14 mouse cellular contexts compared by ENCODE assay signal in genomic region chr14:30674947-30675346, GRCm38 (mm10). TPM values are rescaled to one million over a fixed set of nuclear protein-coding genes. Genes with fewer than 3 reads are reported as not detected.
DNase-seq lines count a peak whose midpoint lies in the region; ATAC-seq and TF ChIP-seq lines count a peak whose summit lies in the region.
"Had no signal": no experiment of that assay in that cellular context is flagged by ENCODE, and none has a peak within 500 bp of the region (broad histone marks: within the 10 kb centered on the region; RNA-seq: fewer than 3 reads in every experiment).

No protein-coding gene starts in this region.

- H3K9me3 ChIP-seq in liver, postnatal 0 days (ENCODE audit: low read length): no peaks in the 10 kb centered on the region
- H3K9me3 ChIP-seq in forebrain, embryonic 11.5 days (ENCODE audit: control insufficient read depth, low read length): no peaks in the 10 kb centered on the region
- H3K9me3 ChIP-seq: embryonic facial prominence, embryonic 15.5 days; heart, embryonic 15.5 days; limb, embryonic 13.5 days had no signal

- no peak for TF ChIP-seq EP300 in liver, postnatal 0 days (IDR thresholded peaks at IDR 0.05; ENCODE audit: low read depth)

- H3K9ac ChIP-seq in liver, postnatal 0 days (replicated peaks): no peak overlapping the region
- H3K9ac ChIP-seq in forebrain, embryonic 11.5 days (ENCODE audit: low read length): no peak overlapping the region
- H3K9ac ChIP-seq: embryonic facial prominence, embryonic 15.5 days; heart, embryonic 15.5 days; limb, embryonic 13.5 days had no signal

- H3K27me3 ChIP-seq in liver, postnatal 0 days (ENCODE audit: insufficient read depth, low read length): no peaks in the 10 kb centered on the region
- H3K27me3 ChIP-seq in forebrain, embryonic 11.5 days (ENCODE audit: control insufficient read depth, insufficient read depth, low read length): no peaks in the 10 kb centered on the region
- H3K27me3 ChIP-seq: embryonic facial prominence, embryonic 15.5 days; heart, embryonic 15.5 days; limb, embryonic 13.5 days had no signal

- 46% methylated on average over 6 of the region's 6 CpGs for WGBS in liver, postnatal 0 days (ENCODE audit: insufficient replicate concordance)
- whole genome bisulfite sequencing in forebrain, embryonic 11.5 days: 65% methylated on average over 6 of the region's 6 CpGs

- H3K4me1 ChIP-seq in liver, postnatal 0 days (ENCODE audit: insufficient read depth): no peaks in the 10 kb centered on the region; the same call in 1 of the 2 replicates
- no peaks in the 10 kb centered on the region for H3K4me1 ChIP-seq in forebrain, embryonic 11.5 days (replicated peaks; ENCODE audit: control insufficient read depth, insufficient read depth, low read length)
- H3K4me1 ChIP-seq: embryonic facial prominence, embryonic 15.5 days; limb, embryonic 13.5 days had no signal

- peak; percentile 80 for ATAC-seq in CD4-positive, CD25-positive, alpha-beta regulatory T cell, adult 4 months
- peak; percentile 68 for ATAC-seq in liver, postnatal 0 days
- no peak for ATAC-seq in forebrain, embryonic 11.5 days (replicated peaks; ENCODE audit: low FRiP score)

- no peak for TF ChIP-seq CTCF in liver, postnatal 0 days (IDR thresholded peaks at IDR 0.05; ENCODE audit: low read depth)

- peak; percentile 42 for DNase-seq in c-Kit-positive CD71-positive TER-119-positive erythroid progenitor cells, embryonic 14.5 days (ENCODE audit: low spot score)
- DNase-seq in liver, postnatal 0 days: peak; percentile 36
- DNase-seq in naive thymus-derived CD4-positive, alpha-beta T cell, adult 2 months (ENCODE audit: low read depth): peak; percentile 77
- DNase-seq in right cerebral cortex, postnatal 36 days (ENCODE audit: low spot score in 2 of 2): no peak
- DNase-seq in frontal cortex, postnatal 14 days (ENCODE audit: low spot score in 2 of 2): no peak
- DNase-seq in forebrain, embryonic 11.5 days (ENCODE audit: low spot score): no peak
- no peak for DNase-seq in cerebellum, postnatal 10 days
- DNase-seq: adrenal gland, adult 2 months; cerebellum, adult 11-12 months; kidney, adult 8-10 months had no signal

- no peak overlapping the region for H3K4me3 ChIP-seq in liver, postnatal 0 days (ENCODE audit: low read depth, low read length)
- H3K4me3 ChIP-seq in forebrain, embryonic 11.5 days (ENCODE audit: low read depth, low read length): no peak overlapping the region
- H3K4me3 ChIP-seq: embryonic facial prominence, embryonic 15.5 days; heart, embryonic 15.5 days; limb, embryonic 13.5 days had no signal

- peaks cover 35% of the 10 kb centered on the region for H3K36me3 ChIP-seq in liver, postnatal 0 days (replicated peaks; ENCODE audit: insufficient read depth, low read length)
- no peaks in the 10 kb centered on the region for H3K36me3 ChIP-seq in forebrain, embryonic 11.5 days (ENCODE audit: control insufficient read depth, insufficient read depth, low read length)

- no peak overlapping the region for H3K4me2 ChIP-seq in liver, postnatal 0 days (ENCODE audit: low read depth, low read length)
- H3K4me2 ChIP-seq in forebrain, embryonic 11.5 days (ENCODE audit: low read depth, low read length, severe bottlenecking): no peak overlapping the region
- H3K4me2 ChIP-seq: embryonic facial prominence, embryonic 15.5 days; heart, embryonic 15.5 days; limb, embryonic 13.5 days had no signal

- H3K27ac ChIP-seq in liver, postnatal 0 days (ENCODE audit: low read depth): no peak overlapping the region
- H3K27ac ChIP-seq in forebrain, embryonic 11.5 days (ENCODE audit: low read depth, low read length): no peak overlapping the region
- H3K27ac ChIP-seq: embryonic facial prominence, embryonic 15.5 days; heart, embryonic 15.5 days; limb, embryonic 13.5 days had no signal

RNA-seq across cellular contexts. Expression of gene Rft1, which starts 20.8 kb away (rescaled TPM):
- 10 to 100 TPM; 12.8 to 20.0 TPM for polyA plus RNA-seq in CD4-positive, CD25-positive, alpha-beta regulatory T cell, adult 4 months (2017; shearing (Covaris generic))
- 6.6 and 7.0 TPM in 2 replicates for polyA plus RNA-seq in liver, postnatal 0 days (2015; fragmentation: Nextera tagmentation; extraction: Ambion mirVana)
- 11.3 and 11.4 TPM in 2 replicates for polyA plus RNA-seq in forebrain, embryonic 11.5 days (2014; fragmentation: Nextera tagmentation; extraction: Ambion mirVana)

RNA-seq across cellular contexts. Expression of gene Sfmbt1, which starts 39.7 kb away (rescaled TPM):
- 10 to 100 TPM; 10.8 to 12.6 TPM for polyA plus RNA-seq in CD4-positive, CD25-positive, alpha-beta regulatory T cell, adult 4 months (2017; shearing (Covaris generic))
- polyA plus RNA-seq in liver, postnatal 0 days (2015; fragmentation: Nextera tagmentation; extraction: Ambion mirVana): 15.0 and 15.8 TPM in 2 replicates
- polyA plus RNA-seq in forebrain, embryonic 11.5 days (2014; fragmentation: Nextera tagmentation; extraction: Ambion mirVana): 27.1 and 29.2 TPM in 2 replicates

RNA-seq across cellular contexts. Expression of gene Prkcd, which starts 48.9 kb away (rescaled TPM):
- 10 to 100 TPM; 32.5 to 37.2 TPM for polyA plus RNA-seq in CD4-positive, CD25-positive, alpha-beta regulatory T cell, adult 4 months (2017; shearing (Covaris generic))
- 16.7 and 17.8 TPM in 2 replicates for polyA plus RNA-seq in liver, postnatal 0 days (2015; fragmentation: Nextera tagmentation; extraction: Ambion mirVana)
- polyA plus RNA-seq in forebrain, embryonic 11.5 days (2014; fragmentation: Nextera tagmentation; extraction: Ambion mirVana): 26.2 and 26.8 TPM in 2 replicates

Comparison
In these comparisons a context has a peak if more than half of its experiments do, and no peak if none do; other contexts are left out.
1. DNase-seq: peak in c-Kit-positive CD71-positive TER-119-positive erythroid progenitor cells, embryonic 14.5 days (single experiment), liver, postnatal 0 days (single experiment) and naive thymus-derived CD4-positive, alpha-beta T cell, adult 2 months (single experiment); none in right cerebral cortex, postnatal 36 days (0 of 2), frontal cortex, postnatal 14 days (0 of 2), forebrain, embryonic 11.5 days (single experiment) and cerebellum, postnatal 10 days (0 of 2).